Mouse (Mus musculus): ENCODE data around the gene Patl1. TPM values are rescaled to one million over a fixed set of nuclear protein-coding genes. Genes with fewer than 3 reads are reported as not detected.
"Not testable (repeated sequence)": the region's sequence is repeated elsewhere in the genome, so short reads cannot be mapped to it uniquely, and the experiment has no call there.

Patl1 gene
- polyA plus RNA-seq, 1 experiment from 2014 or later: 11.4 TPM

- Histone ChIP-seq H3K4me3 (replicated peaks; ENCODE audit: low read depth, low read length) (peak overlapping the region; percentile 87), H3K9me3 (replicated peaks; ENCODE audit: low read length) (no peaks in the 10 kb centered on the region), H3K27ac (peak overlapping the region; percentile 92), H3K4me2 (ENCODE audit: low read length) (peak overlapping the region; percentile 66), H3K36me3 (ENCODE audit: insufficient read depth, low read length) (0 out of 2 replicates have a peak, but pooled peaks cover 6% of the 10 kb centered on the region), H3K9ac (ENCODE audit: low read depth, low read length) (peak overlapping the region; percentile 67), H3K4me1 (replicated peaks; ENCODE audit: insufficient read depth, low read length) (peaks cover 7% of the 10 kb centered on the region), H3K27me3 (ENCODE audit: insufficient read depth, low read length) (no peaks in the 10 kb centered on the region)
- no peak for TF ChIP-seq CTCF (IDR thresholded peaks at IDR 0.05; ENCODE audit: low read depth)
- 3% methylated on average over 17 of the region's 17 CpGs for whole genome bisulfite sequencing
- DNase-seq (ENCODE audit: low spot score) (peak; percentile 56), ATAC-seq (replicated peaks; ENCODE audit: low FRiP score, low read depth) (peak; percentile 31)
Observed at GRCm38 (mm10) chr19:11911603-11912002, 596 bp upstream of the Patl1 start.

- ATAC-seq (replicated peaks; ENCODE audit: low FRiP score, low read depth) (peak; percentile 84), DNase-seq (ENCODE audit: low spot score) (peak; percentile 67)
- WGBS: 0% methylated on average over 43 of the region's 54 CpGs
- Histone ChIP-seq H3K4me2 (ENCODE audit: low read length) (peak overlapping the region; percentile 70), H3K9ac (ENCODE audit: low read depth, low read length) (peak overlapping the region; percentile 75), H3K9me3 (replicated peaks; ENCODE audit: low read length) (no peaks in the 10 kb centered on the region), H3K4me3 (replicated peaks; ENCODE audit: low read depth, low read length) (peak overlapping the region; percentile 87), H3K27ac (peak overlapping the region; percentile 92), H3K27me3 (ENCODE audit: insufficient read depth, low read length) (no peaks in the 10 kb centered on the region), H3K4me1 (replicated peaks; ENCODE audit: insufficient read depth, low read length) (peaks cover 7% of the 10 kb centered on the region), H3K36me3 (ENCODE audit: insufficient read depth, low read length) (peaks cover 6% of the 10 kb centered on the region; the same call in 1 of the 2 replicates)
- no peak for TF ChIP-seq CTCF (IDR thresholded peaks at IDR 0.05; ENCODE audit: low read depth)
Observed at GRCm38 (mm10) chr19:11912533-11913121, 428 bp downstream of the Patl1 start.

GRCm38 (mm10) chr19:11915804-11916203 is 3.6 kb downstream of the Patl1 start:
- Histone ChIP-seq H3K4me1 (replicated peaks; ENCODE audit: insufficient read depth, low read length) (peaks cover 7% of the 10 kb centered on the region), H3K27ac (no peak overlapping the region)
- WGBS: 38% methylated on average over 2 of the region's 2 CpGs

GRCm38 (mm10) chr19:11922068-11922467 is 9.9 kb downstream of the Patl1 start:
- no peak overlapping the region for H3K4me3 ChIP-seq (replicated peaks; ENCODE audit: low read depth, low read length)
- no peak for TF ChIP-seq CTCF (IDR thresholded peaks at IDR 0.05; ENCODE audit: low read depth)
- WGBS: 92% methylated on average over 1 of the region's 1 CpGs
- DNase-seq (ENCODE audit: low spot score) (no peak), ATAC-seq (replicated peaks; ENCODE audit: low FRiP score, low read depth) (no peak)
- H3K36me3 ChIP-seq (ENCODE audit: insufficient read depth, low read length): peaks cover 38% of the 10 kb centered on the region
- H3K4me2 ChIP-seq (ENCODE audit: low read length): no peak overlapping the region
- H3K27ac ChIP-seq: no peak overlapping the region
- H3K9ac ChIP-seq (ENCODE audit: low read depth, low read length): no peak overlapping the region
- H3K4me1 ChIP-seq (replicated peaks; ENCODE audit: insufficient read depth, low read length): no peaks in the 10 kb centered on the region
- H3K9me3 ChIP-seq (replicated peaks; ENCODE audit: low read length): no peaks in the 10 kb centered on the region
- H3K27me3 ChIP-seq (ENCODE audit: insufficient read depth, low read length): no peaks in the 10 kb centered on the region

More at GRCm38 (mm10) chr19:11915804-11916203, 3.6 kb downstream of the Patl1 start:
- H3K36me3 ChIP-seq (ENCODE audit: insufficient read depth, low read length): peaks cover 12% of the 10 kb centered on the region; the same call in 1 of the 2 replicates
- no peaks in the 10 kb centered on the region for H3K9me3 ChIP-seq (replicated peaks; ENCODE audit: low read length)
- TF ChIP-seq CTCF (IDR thresholded peaks at IDR 0.05; ENCODE audit: low read depth): no peak
- H3K9ac ChIP-seq (ENCODE audit: low read depth, low read length): no peak overlapping the region
- no peak overlapping the region for H3K4me2 ChIP-seq (ENCODE audit: low read length)
- H3K27me3 ChIP-seq (ENCODE audit: insufficient read depth, low read length): no peaks in the 10 kb centered on the region
- ATAC-seq (replicated peaks; ENCODE audit: low FRiP score, low read depth) (no peak), DNase-seq (ENCODE audit: low spot score) (peak; percentile 76)
- no peak overlapping the region for H3K4me3 ChIP-seq (replicated peaks; ENCODE audit: low read depth, low read length)

- peaks cover 42% of the 10 kb centered on the region for H3K36me3 ChIP-seq (ENCODE audit: insufficient read depth, low read length)
Observed at GRCm38 (mm10) chr19:11922515-11922914, 10.3 kb downstream of the Patl1 start.

GRCm38 (mm10) chr19:11926380-11926779 is 14.2 kb downstream of the Patl1 start:
- no peak overlapping the region for H3K4me2 ChIP-seq (ENCODE audit: low read length)
- no peaks in the 10 kb centered on the region for H3K4me1 ChIP-seq (replicated peaks; ENCODE audit: insufficient read depth, low read length)
- no peak for TF ChIP-seq CTCF (IDR thresholded peaks at IDR 0.05; ENCODE audit: low read depth)
- peaks cover 45% of the 10 kb centered on the region for H3K36me3 ChIP-seq (ENCODE audit: insufficient read depth, low read length)
- ATAC-seq (replicated peaks; ENCODE audit: low FRiP score, low read depth) (no peak), DNase-seq (ENCODE audit: low spot score) (no peak)
- no peaks in the 10 kb centered on the region for H3K9me3 ChIP-seq (replicated peaks; ENCODE audit: low read length)
- no peak overlapping the region for H3K27ac ChIP-seq
- WGBS: 83% methylated on average over 2 of the region's 2 CpGs
- no peak overlapping the region for H3K4me3 ChIP-seq (replicated peaks; ENCODE audit: low read depth, low read length)
- no peak overlapping the region for H3K9ac ChIP-seq (ENCODE audit: low read depth, low read length)
- H3K27me3 ChIP-seq (ENCODE audit: insufficient read depth, low read length): no peaks in the 10 kb centered on the region

More at GRCm38 (mm10) chr19:11922515-11922914, 10.3 kb downstream of the Patl1 start:
- not testable (repeated sequence) for H3K4me1 ChIP-seq (replicated peaks; ENCODE audit: insufficient read depth, low read length); H3K9me3 ChIP-seq (replicated peaks; ENCODE audit: low read length); DNase-seq (ENCODE audit: low spot score); H3K27me3 ChIP-seq (ENCODE audit: insufficient read depth, low read length); H3K27ac ChIP-seq; H3K4me3 ChIP-seq (replicated peaks; ENCODE audit: low read depth, low read length); H3K9ac ChIP-seq (ENCODE audit: low read depth, low read length); ATAC-seq (replicated peaks; ENCODE audit: low FRiP score, low read depth); H3K4me2 ChIP-seq (ENCODE audit: low read length)
- 95% methylated on average over 2 of the region's 2 CpGs for WGBS

Data from kidney, postnatal 0 days (tissue).